In the genomic region with DNA sequence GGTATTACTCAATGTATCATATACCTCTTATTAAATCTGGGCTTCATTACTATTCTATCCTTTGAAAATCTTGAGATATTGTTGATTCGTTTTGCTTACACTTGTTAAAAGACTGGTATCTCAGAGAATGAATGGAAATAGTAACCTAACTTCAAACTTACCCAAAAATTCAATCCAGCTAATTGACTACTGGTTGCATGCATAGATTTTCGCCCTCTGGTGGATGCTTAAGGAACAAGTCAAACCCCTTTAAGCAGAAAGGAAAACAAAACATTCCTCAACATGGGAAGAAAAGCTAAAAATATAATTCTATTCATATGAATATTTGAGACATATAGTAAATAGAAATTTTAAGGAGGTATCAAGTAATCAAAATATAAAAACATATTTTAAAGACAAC, we compare ENCODE assay signal across 10 mouse cellular contexts. TPM values are rescaled to one million over a fixed set of nuclear protein-coding genes. Genes with fewer than 3 reads are reported as not detected.
DNase-seq lines count a peak whose midpoint lies in the region; ATAC-seq and TF ChIP-seq lines count a peak whose summit lies in the region.
"Had no signal": no experiment of that assay in that cellular context is flagged by ENCODE, and none has a peak within 500 bp of the region (broad histone marks: within the 10 kb centered on the region; RNA-seq: fewer than 3 reads in every experiment).

No protein-coding gene starts in this region.

- 16% methylated on average over 2 of the region's 2 CpGs for WGBS in midbrain, postnatal 0 days
- 19% methylated on average over 2 of the region's 2 CpGs for WGBS in midbrain, embryonic 13.5 days
- WGBS in midbrain, embryonic 15.5 days, result 10% methylated on average over 2 of the region's 2 CpGs

- no peaks in the 10 kb centered on the region for H3K4me1 ChIP-seq in midbrain, postnatal 0 days (ENCODE audit: insufficient read depth, low read length)
- H3K4me1 ChIP-seq in midbrain, embryonic 13.5 days (replicated peaks), result no peaks in the 10 kb centered on the region
- H3K4me1 ChIP-seq in midbrain, embryonic 15.5 days, result no peaks in the 10 kb centered on the region

- peak; percentile 73 for TF ChIP-seq CTCF in midbrain, postnatal 0 days (IDR thresholded peaks at IDR 0.05)

- DNase-seq in heart, postnatal 4 days, result peak; percentile 16
- no peak for DNase-seq in heart, postnatal 36 days
- peak; percentile 32 for DNase-seq in midbrain, postnatal 0 days (ENCODE audit: low spot score)
- peak; percentile 58 for DNase-seq in brain, adult 2 months (ENCODE audit: low read depth, low spot score)
- DNase-seq in lung, postnatal 36 days, result peak; percentile 40

- intact Hi-C loops in heart, postnatal 36 days (cut with DNase I), result no loop called here

- no peaks in the 10 kb centered on the region for H3K9me3 ChIP-seq in midbrain, postnatal 0 days (ENCODE audit: low read length)
- no peaks in the 10 kb centered on the region for H3K9me3 ChIP-seq in midbrain, embryonic 13.5 days
- no peaks in the 10 kb centered on the region for H3K9me3 ChIP-seq in midbrain, embryonic 15.5 days

- no peak overlapping the region for H3K9ac ChIP-seq in midbrain, postnatal 0 days (replicated peaks; ENCODE audit: low read length, poor library complexity, severe bottlenecking)
- no peak overlapping the region for H3K9ac ChIP-seq in midbrain, embryonic 13.5 days (replicated peaks)
- no peak overlapping the region for H3K9ac ChIP-seq in midbrain, embryonic 15.5 days

- H3K27me3 ChIP-seq in midbrain, postnatal 0 days (ENCODE audit: insufficient read depth, low read length), result no peaks in the 10 kb centered on the region
- no peaks in the 10 kb centered on the region for H3K27me3 ChIP-seq in midbrain, embryonic 13.5 days
- H3K27me3 ChIP-seq in midbrain, embryonic 15.5 days (replicated peaks), result no peaks in the 10 kb centered on the region

- no peak overlapping the region for H3K27ac ChIP-seq in midbrain, postnatal 0 days (ENCODE audit: low read depth, low read length)
- no peak overlapping the region for H3K27ac ChIP-seq in midbrain, embryonic 13.5 days
- H3K27ac ChIP-seq in midbrain, embryonic 15.5 days, result no peak overlapping the region

- no peak overlapping the region for H3K4me2 ChIP-seq in midbrain, postnatal 0 days (ENCODE audit: low read depth, low read length, poor library complexity, severe bottlenecking)
- no peak overlapping the region for H3K4me2 ChIP-seq in midbrain, embryonic 13.5 days (replicated peaks)
- no peak overlapping the region for H3K4me2 ChIP-seq in midbrain, embryonic 15.5 days

- H3K4me3 ChIP-seq in midbrain, postnatal 0 days (ENCODE audit: low read depth, low read length), result no peak overlapping the region
- no peak overlapping the region for H3K4me3 ChIP-seq in midbrain, embryonic 13.5 days (replicated peaks)
- H3K4me3 ChIP-seq in midbrain, embryonic 15.5 days, result no peak overlapping the region

- no peaks in the 10 kb centered on the region for H3K36me3 ChIP-seq in midbrain, postnatal 0 days (ENCODE audit: insufficient read depth, low read length)
- no peaks in the 10 kb centered on the region for H3K36me3 ChIP-seq in midbrain, embryonic 13.5 days
- H3K36me3 ChIP-seq in midbrain, embryonic 15.5 days (replicated peaks), result no peaks in the 10 kb centered on the region

- ATAC-seq in midbrain, postnatal 0 days (ENCODE audit: low FRiP score), result no peak
- ATAC-seq in midbrain, embryonic 13.5 days, result no peak
- ATAC-seq in inflammation-experienced regulatory T-cells, adult 6 months, result no peak
- no peak for ATAC-seq in midbrain, embryonic 15.5 days (replicated peaks)

RNA-seq across cellular contexts. Expression of gene Tmem207, which starts 30.8 kb away (rescaled TPM):
- not detected for total RNA-seq in heart, postnatal 4 days (2021)
- not detected for total RNA-seq in heart, postnatal 36 days (2021)
- 0.93 TPM in 1 of 2 replicates, not detected in the other for total RNA-seq in midbrain, postnatal 0 days (2014; rRNA removed)
- 0.07 TPM in 1 of 2 replicates, not detected in the other for polyA plus RNA-seq in midbrain, postnatal 0 days (2015; fragmentation: Nextera tagmentation; extraction: Ambion mirVana)
- 0.19 and 0.42 TPM in 2 replicates for polyA plus RNA-seq in midbrain, embryonic 13.5 days (2015; fragmentation: Nextera tagmentation; extraction: Ambion mirVana)
- not detected for polyA plus RNA-seq in inflammation-experienced regulatory T-cells, adult 6 months (2017; shearing (Covaris generic))
- 0.17 TPM in 1 of 2 replicates, not detected in the other for polyA plus RNA-seq in midbrain, embryonic 15.5 days (2015; fragmentation: Nextera tagmentation; extraction: Ambion mirVana)
- total RNA-seq: common myeloid progenitor, adult 5-6 weeks; heart, adult 18-20 months had no signal

RNA-seq across cellular contexts. Expression of gene Cldn16, which starts 32.8 kb away (rescaled TPM):
- not detected for total RNA-seq in heart, postnatal 4 days (2021)
- total RNA-seq in heart, postnatal 36 days (2021), result not detected
- total RNA-seq in midbrain, postnatal 0 days (2014; rRNA removed), result not detected in 2 replicates
- not detected in 2 replicates for polyA plus RNA-seq in midbrain, postnatal 0 days (2015; fragmentation: Nextera tagmentation; extraction: Ambion mirVana)
- not detected in 2 replicates for polyA plus RNA-seq in midbrain, embryonic 13.5 days (2015; fragmentation: Nextera tagmentation; extraction: Ambion mirVana)
- not detected for polyA plus RNA-seq in inflammation-experienced regulatory T-cells, adult 6 months (2017; shearing (Covaris generic))
- polyA plus RNA-seq in midbrain, embryonic 15.5 days (2015; fragmentation: Nextera tagmentation; extraction: Ambion mirVana), result not detected in 2 replicates
- total RNA-seq: common myeloid progenitor, adult 5-6 weeks; heart, adult 18-20 months had no signal

Comparison
In these comparisons a context has a peak if more than half of its experiments do, and no peak if none do; other contexts are left out.
1. DNase-seq: peak in heart, postnatal 4 days (single experiment), midbrain, postnatal 0 days (single experiment), brain, adult 2 months (single experiment) and lung, postnatal 36 days (single experiment); none in heart, postnatal 36 days (0 of 2).